Mouse (Mus musculus) heart, postnatal 0 days (tissue): Measurements from ENCODE around the gene Napsa. TPM values are rescaled to one million over a fixed set of nuclear protein-coding genes. Genes with fewer than 3 reads are reported as not detected.
A peak's percentile ranks its signal among the peaks of the same experiment; 100 is the strongest.

ENCODE experiments used
- ATAC-seq: fragments of 200-750 bp; cut with Nextera tagmentation; 2 replicates; pipeline ENCODE4 v1.8.0; 2017; ENCODE audit warnings: low read depth, moderate number of reproducible peaks, moderate library complexity; ENCODE audit not compliant: insufficient read depth
- DNase-seq: peaks from one replicate; pipeline ENCODE4 v3.0.0-alpha.2; 2016; ENCODE audit warnings: low spot score
- H3K27ac ChIP-seq: fragments of 300-500 bp; sonication (generic); 2 replicates; pipeline ENCODE4 v1.5.1; 2014; ENCODE audit warnings: low read depth, mild to moderate bottlenecking
- H3K27me3 ChIP-seq: fragments of 300-500 bp; sonication (generic); 2 replicates; pipeline ENCODE4 v1.6.1; 2014; ENCODE audit warnings: low read length, mixed read lengths; ENCODE audit not compliant: control insufficient read depth, insufficient read depth
- H3K36me3 ChIP-seq: fragments of 300-500 bp; sonication (generic); replicated peaks from 2 replicates; pipeline ENCODE4 v1.6.1; 2014; ENCODE audit warnings: low read length, mixed read lengths; ENCODE audit not compliant: control insufficient read depth, insufficient read depth
- H3K4me1 ChIP-seq: fragments of 300-500 bp; sonication (generic); 2 replicates; pipeline ENCODE4 v1.6.1; 2014; ENCODE audit warnings: antibody characterized with exemption; ENCODE audit not compliant: control insufficient read depth, insufficient read depth
- H3K4me2 ChIP-seq: fragments of 300-500 bp; sonication (generic); 2 replicates; pipeline ENCODE4 v1.6.1; 2014; ENCODE audit warnings: low read depth, mild to moderate bottlenecking, low read length, moderate library complexity
- H3K4me3 ChIP-seq: fragments of 300-500 bp; sonication (generic); 2 replicates; pipeline ENCODE4 v1.5.1; 2014; ENCODE audit warnings: low read depth, low read length
- H3K9ac ChIP-seq: fragments of 300-500 bp; sonication (generic); replicated peaks from 2 replicates; pipeline ENCODE4 v1.6.1; 2014; ENCODE audit warnings: low read depth, low read length, mixed read lengths
- H3K9me3 ChIP-seq: fragments of 300-500 bp; sonication (generic); replicated peaks from 2 replicates; pipeline ENCODE4 v1.6.1; 2016; ENCODE audit warnings: low read length; ENCODE audit not compliant: control insufficient read depth
- CTCF ChIP-seq: IDR thresholded peaks from 2 replicates; pipeline ENCODE4 v1.5.1; 2016; ENCODE audit warnings: antibody characterized with exemption, control low read depth, low read depth
- EP300 ChIP-seq: IDR thresholded peaks from 2 replicates; pipeline ENCODE4 v1.6.1; 2016; ENCODE audit warnings: antibody characterized with exemption, low read depth
- whole genome bisulfite sequencing: fragments of 180-500 bp; shearing (Covaris S2); extraction: QIAGEN DNeasy Blood & Tissue Kit; methylation state at CpG from one replicate; pipeline ENCODE4 v1.1.7; 2014; 5-methylcytosine and 5-hydroxymethylcytosine counted together
- polyA plus RNA-seq: library from polyadenylated mRNA; unstranded; fragments of >200 nt; fragmentation: Nextera tagmentation; extraction: Ambion mirVana; gene quantifications from 2 replicates; pipeline ENCODE4 v1.2.1, GENCODE M21; 2015
- total RNA-seq: library from RNA; depleted of rRNA; stranded (reverse); fragments of >200 nt; gene quantifications from 2 replicates; pipeline ENCODE4 v1.2.3, GENCODE M21; 2014; ENCODE audit warnings: low replicate concordance

Gene Napsa
- total and polyA plus RNA-seq, 2 experiments from 2014 or later, result 0.81 TPM; not detected in 1

DNA sequence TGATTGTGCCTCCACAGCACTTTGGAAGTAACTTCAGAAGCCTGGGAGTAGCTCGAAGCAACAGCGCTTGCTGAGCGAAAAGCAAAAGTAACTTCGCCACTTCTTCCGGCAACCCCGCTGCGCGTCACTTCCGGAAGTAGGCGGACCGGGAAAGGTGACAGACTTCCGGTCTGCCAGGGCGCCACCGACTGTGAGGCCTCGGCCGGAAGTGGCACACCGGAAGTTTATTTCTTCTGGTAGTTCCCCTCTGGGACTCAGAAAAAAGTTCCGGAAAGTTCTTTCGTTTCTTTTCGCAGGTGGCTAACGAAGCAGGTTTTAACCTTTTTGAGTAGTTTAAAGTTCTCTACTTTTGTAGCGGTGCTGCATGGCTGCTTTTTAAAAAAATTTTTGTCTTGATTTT is 18.4 kb upstream of the Napsa start, which contains the start of gene Nr1h2:
Gene Nr1h2, minus strand, starts transcription at position 126 of the 400 bp plus-strand sequence.
- peak within 1 kb of the TSS; percentile 100 for H3K4me3 ChIP-seq
- DNase-seq (peak; percentile 96), ATAC-seq (peak; percentile 89)
- WGBS, result under 1% methylated on average over 22 of the region's 22 CpGs
- TF ChIP-seq CTCF (no peak), EP300 (peak; percentile 55; the same call in 1 of the 2 replicates)
- H3K9me3 ChIP-seq, result no peaks in the 10 kb centered on the region
- peak within 1 kb of the TSS; percentile 99 for H3K27ac ChIP-seq
- H3K4me2 ChIP-seq, result peak within 1 kb of the TSS; percentile 88
- H3K27me3 ChIP-seq, result no peaks in the 10 kb centered on the region
- peaks cover 28% of the 10 kb centered on the region for H3K36me3 ChIP-seq
- H3K4me1 ChIP-seq, result peaks cover 4% of the 10 kb centered on the region; the same call in 1 of the 2 replicates
- peak within 1 kb of the TSS; percentile 86 for H3K9ac ChIP-seq

DNA sequence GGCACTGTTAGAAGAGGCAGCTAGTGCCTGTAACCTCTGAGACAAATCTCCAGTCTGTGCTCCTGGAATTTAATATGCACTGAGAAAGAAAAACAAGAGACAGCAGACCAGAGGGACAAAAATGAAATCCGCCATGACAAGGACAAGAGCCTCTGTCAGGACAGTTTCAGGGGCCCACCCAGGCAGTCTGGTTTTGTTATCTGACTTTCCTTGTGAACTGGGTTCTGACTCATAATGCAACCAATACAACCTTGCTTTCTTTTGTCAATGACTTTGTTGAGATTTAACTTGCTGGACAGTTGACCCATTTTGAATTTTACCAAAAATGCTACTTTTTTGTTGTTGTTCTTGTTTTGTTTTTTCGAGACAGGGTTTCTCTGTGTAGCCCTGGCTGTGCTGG is 14.6 kb upstream of the Napsa start:
- Histone ChIP-seq H3K4me3 (no peak overlapping the region), H3K4me1 (peaks cover 4% of the 10 kb centered on the region; the same call in 1 of the 2 replicates), H3K9me3 (no peaks in the 10 kb centered on the region), H3K27ac (no peak overlapping the region), H3K36me3 (no peaks in the 10 kb centered on the region; the same call in 1 of the 2 replicates), H3K27me3 (no peaks in the 10 kb centered on the region), H3K9ac (no peak overlapping the region), H3K4me2 (no peak overlapping the region)
- no peak for DNase-seq
- no peak for TF ChIP-seq CTCF
- TF ChIP-seq EP300, result no peak
- 51% methylated on average over 2 of the region's 2 CpGs for WGBS
- ATAC-seq, result no peak

DNA sequence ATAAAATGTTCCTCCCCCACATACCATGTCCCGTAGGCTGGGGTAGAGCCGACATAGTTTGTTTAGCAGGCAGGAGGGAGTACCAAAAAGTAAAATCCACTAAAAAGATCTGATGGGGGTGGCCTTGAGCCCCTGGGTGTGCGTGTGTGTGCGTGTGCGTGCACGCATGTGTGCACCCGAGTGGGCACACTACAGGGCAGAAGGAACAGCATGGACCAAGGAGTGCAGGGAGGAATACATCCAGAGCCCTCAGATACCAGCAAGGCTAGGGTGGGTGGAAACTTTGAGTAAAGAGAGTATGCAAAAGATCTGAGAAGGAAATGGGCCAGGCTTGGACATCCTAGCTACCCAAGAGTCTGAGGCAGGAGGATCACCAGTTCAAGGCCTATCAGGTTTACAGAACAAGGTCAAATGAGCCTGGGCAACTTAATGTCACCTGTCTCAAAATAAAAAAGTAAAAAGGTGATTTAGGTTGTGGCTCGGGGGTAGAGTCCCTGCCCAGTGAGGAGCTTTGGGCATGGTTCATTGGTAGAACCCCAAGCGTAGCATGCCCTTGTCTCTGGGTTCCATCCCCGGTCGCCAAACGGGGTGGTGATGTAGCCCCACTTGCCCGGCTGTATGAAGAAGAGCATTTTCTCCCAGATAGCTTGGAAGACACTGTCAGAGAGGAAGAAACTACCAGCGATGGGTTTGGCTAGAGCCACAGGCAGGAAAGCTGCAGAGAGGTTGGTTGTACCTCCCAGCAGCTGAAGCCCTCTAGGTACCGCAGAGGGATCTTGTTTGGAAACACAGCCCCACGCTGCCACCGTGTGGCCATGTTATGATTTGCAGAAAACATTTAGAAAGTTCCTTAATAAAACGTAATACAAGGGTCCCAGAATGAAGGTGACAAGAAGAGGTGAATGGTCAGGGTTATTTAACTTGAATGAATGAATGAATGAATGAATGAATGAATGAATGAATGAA is 11.5 kb upstream of the Napsa start:
- Histone ChIP-seq H3K4me3 (no peak overlapping the region), H3K9me3 (no peaks in the 10 kb centered on the region), H3K36me3 (no peaks in the 10 kb centered on the region), H3K4me2 (no peak overlapping the region), H3K27me3 (peaks cover 7% of the 10 kb centered on the region; the same call in 1 of the 2 replicates), H3K27ac (no peak overlapping the region), H3K4me1 (no peaks in the 10 kb centered on the region), H3K9ac (no peak overlapping the region)
- 50% methylated on average over 18 of the region's 18 CpGs for WGBS
- TF ChIP-seq CTCF (peak; percentile 81), EP300 (no peak)
- ATAC-seq (no peak), DNase-seq (peak; percentile 70)

DNA sequence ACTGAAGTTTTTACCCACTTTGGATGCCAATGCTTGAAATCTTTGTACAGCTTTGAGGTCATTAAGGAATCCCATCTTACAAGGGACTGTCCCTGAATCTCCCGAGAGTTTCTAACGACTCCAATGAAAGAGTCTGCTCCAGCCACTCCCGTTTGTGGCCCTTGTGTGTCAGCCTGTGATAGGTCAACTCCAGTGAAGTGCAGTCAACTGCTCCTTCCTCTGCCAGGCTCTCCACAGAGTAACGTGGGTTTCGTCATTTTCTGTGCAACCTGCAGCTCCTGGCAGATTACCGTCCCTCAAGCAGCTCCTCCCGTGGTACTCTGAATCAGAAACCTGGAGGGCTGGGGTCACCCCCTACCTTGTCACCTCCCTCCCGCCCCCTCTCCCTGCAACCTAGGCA is 8.9 kb upstream of the Napsa start:
- TF ChIP-seq CTCF, result no peak
- TF ChIP-seq EP300, result no peak
- H3K27ac ChIP-seq, result no peak overlapping the region
- H3K4me3 ChIP-seq, result no peak overlapping the region
- H3K4me1 ChIP-seq, result no peaks in the 10 kb centered on the region
- no peaks in the 10 kb centered on the region for H3K9me3 ChIP-seq
- no peak for ATAC-seq
- 34% methylated on average over 8 of the region's 8 CpGs for WGBS
- peaks cover 7% of the 10 kb centered on the region; the same call in 1 of the 2 replicates for H3K27me3 ChIP-seq
- no peak overlapping the region for H3K9ac ChIP-seq
- no peaks in the 10 kb centered on the region for H3K36me3 ChIP-seq
- no peak overlapping the region for H3K4me2 ChIP-seq
- DNase-seq, result no peak

DNA sequence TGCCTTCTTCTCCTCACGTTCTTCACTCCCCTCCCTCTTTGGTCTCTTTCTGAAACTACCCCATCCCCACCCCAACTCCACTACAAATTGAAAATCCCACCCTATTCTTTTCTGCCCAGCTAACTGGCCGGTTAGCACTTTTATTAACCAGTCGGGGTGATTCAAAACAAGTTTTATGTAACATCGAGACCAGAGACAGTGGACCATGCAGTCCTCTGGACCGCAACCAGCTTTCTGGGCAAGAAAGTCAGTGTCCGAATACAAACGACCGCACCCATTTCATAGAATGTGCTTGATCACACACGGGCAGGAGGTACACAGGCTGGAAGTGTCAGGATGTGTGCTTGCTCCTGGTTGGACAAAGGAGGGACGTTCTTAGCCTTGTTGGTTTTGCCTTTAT is 7.7 kb upstream of the Napsa start:
- WGBS, result 78% methylated on average over 10 of the region's 10 CpGs
- H3K27me3 ChIP-seq, result peaks cover 14% of the 10 kb centered on the region; the same call in 1 of the 2 replicates
- no peaks in the 10 kb centered on the region for H3K36me3 ChIP-seq
- no peak overlapping the region for H3K4me3 ChIP-seq
- H3K4me1 ChIP-seq, result no peaks in the 10 kb centered on the region
- TF ChIP-seq CTCF (no peak), EP300 (no peak)
- DNase-seq, result no peak
- no peak overlapping the region for H3K4me2 ChIP-seq
- no peaks in the 10 kb centered on the region for H3K9me3 ChIP-seq
- ATAC-seq, result no peak
- no peak overlapping the region for H3K27ac ChIP-seq
- H3K9ac ChIP-seq, result no peak overlapping the region
